Mouse (Mus musculus) C2C12 (cell line): Measurements from ENCODE around the gene Nek2.

Experiments used
- CEBPB ChIP-seq: IDR thresholded peaks from one replicate; pipeline ENCODE4 v1.6.1; 2011; ENCODE audit warnings: low read depth, mild to moderate bottlenecking, control low read depth, moderate library complexity
- CTCF ChIP-seq: IDR thresholded peaks from one replicate; pipeline ENCODE4 v1.5.1; 2011; ENCODE audit not compliant: control insufficient read depth, insufficient read depth, insufficient read length
- FOSL1 ChIP-seq: IDR thresholded peaks from one replicate; pipeline ENCODE4 v1.8.0; 2011; ENCODE audit warnings: mild to moderate bottlenecking, low read length; ENCODE audit not compliant: poor library complexity, insufficient read depth, severe bottlenecking
- MAX ChIP-seq: IDR thresholded peaks from one replicate; pipeline ENCODE4 v1.6.1; 2011; ENCODE audit warnings: mild to moderate bottlenecking, control low read depth
- MYOG ChIP-seq: IDR thresholded peaks from one replicate; pipeline ENCODE4 v1.6.1; 2011; ENCODE audit not compliant: control insufficient read depth, insufficient read length; ENCODE audit errors: extremely low read depth

DNA sequence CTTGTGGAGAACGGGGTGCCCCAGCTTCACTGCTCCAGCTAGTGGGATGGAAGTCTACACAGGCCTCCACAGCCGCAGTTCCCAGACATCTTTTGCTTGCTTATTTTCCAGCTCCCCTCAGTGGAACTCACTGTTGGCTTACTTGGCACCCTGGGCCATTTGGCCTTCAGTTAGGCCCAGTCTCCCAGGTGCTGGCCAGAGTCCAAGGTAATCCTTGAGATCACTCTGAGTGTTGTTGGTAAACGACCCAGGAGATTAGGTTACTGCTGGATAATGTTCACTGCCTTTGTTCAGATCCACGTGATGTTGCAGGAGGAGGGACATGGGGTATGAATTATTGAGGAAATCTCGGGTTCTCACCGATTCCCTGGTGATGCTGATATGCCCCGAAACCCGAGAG, 28.3 kb upstream of the Nek2 start:
- TF ChIP-seq CTCF (no peak), FOSL1 (no peak), MAX (no peak), MYOG (no peak), CEBPB (no peak)
